Mouse (Mus musculus) forelimb bud, embryonic 11.5 days (tissue): ENCODE measurements around the gene 4933414I15Rik.
A peak's percentile ranks its signal among the peaks of the same experiment; 100 is the strongest.

Experiments
- DNase-seq: peaks from one replicate; pipeline ENCODE4 v3.0.0-alpha.2; 2012; ENCODE audit warnings: low read depth, low spot score

4933414I15Rik gene

DNA sequence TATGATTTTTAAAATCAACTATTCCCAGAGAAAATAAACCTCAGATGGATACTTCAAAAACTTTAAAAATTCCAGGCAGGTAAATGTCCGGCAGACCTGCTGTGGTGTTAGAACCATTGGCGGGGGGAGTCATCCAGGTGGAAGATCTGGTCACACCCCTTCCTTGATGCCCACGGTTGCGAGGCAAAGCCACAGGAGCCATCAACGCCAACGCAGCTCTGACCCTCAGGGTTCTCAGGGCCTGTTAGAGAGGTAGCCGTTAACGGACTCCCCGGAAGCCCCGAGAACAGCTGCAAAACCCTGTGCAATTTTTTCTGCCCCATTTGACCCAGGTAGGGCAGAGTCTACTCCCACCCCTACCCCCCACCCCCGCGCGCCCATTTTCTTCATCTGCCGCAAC lies at the start of gene 4933414I15Rik:
TSS of gene 4933414I15Rik (minus strand) at position 260 of the 400 bp plus-strand sequence.
- DNase-seq, result no peak

DNA sequence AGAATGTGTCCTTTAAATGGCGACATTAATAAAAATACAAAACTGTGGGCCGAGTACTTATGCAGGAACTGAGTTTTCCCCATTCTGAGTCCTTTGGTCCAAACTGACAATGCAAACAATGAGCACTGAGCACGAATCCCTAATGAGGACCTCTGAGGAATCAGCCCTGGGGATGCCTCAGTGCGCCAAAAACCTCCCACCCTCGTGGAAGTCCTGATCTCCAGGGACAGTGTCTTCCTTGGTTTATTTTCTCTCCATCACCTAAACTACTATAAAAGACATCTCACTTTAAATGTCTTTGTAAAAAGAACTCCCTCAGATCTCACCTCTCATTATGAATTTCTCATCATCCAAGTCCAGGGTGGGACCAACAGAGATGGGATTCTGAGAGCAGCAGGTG lies 38.1 kb upstream of the 4933414I15Rik start, which contains the start of gene Olfr1377:
TSS of gene Olfr1377 (plus strand) at position 301 of the 400 bp plus-strand sequence.
- DNase-seq, result no peak

DNA sequence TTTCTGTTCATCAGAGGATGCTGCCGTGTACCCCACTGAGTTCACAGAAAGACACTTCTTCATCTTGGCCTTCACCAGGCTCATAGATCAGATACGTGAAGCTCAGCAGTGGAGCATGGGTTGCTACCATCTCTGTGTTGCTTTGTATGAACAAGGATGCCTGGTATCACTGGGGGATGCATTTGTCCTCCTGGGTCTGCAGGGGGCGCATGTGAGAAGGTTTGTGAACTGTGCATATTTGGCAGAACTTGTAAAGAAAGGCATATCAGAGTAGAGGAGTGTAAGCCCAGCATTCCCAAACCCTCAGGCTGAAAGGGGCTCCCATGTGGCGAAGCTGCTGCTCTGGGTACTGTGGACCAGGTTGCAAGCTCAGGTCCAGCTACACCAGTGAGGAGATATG lies 33.7 kb upstream of the 4933414I15Rik start:
- no peak for DNase-seq

DNA sequence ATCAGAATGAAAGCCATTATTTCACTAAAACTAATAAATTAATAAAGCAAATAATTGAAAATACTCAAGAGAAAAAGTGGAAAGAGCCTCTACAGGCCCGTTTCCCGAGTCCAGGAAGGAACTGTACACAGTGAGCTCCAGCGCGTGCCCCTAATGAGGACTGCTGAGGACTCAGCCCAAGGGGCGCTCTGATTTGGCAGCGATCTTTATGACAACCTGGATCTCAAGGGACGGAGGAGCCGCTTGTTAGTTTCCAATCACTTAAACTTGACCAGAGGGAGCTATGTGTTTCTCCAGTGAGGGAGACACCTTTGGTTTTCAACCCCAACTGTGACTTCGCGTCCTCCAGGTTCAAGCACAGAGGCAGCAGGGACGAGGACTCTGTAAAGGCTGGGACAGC lies 22.7 kb upstream of the 4933414I15Rik start, which contains the start of gene Olfr1378:
TSS of gene Olfr1378 (plus strand) at position 301 of the 400 bp plus-strand sequence.
- DNase-seq, result no peak

DNA sequence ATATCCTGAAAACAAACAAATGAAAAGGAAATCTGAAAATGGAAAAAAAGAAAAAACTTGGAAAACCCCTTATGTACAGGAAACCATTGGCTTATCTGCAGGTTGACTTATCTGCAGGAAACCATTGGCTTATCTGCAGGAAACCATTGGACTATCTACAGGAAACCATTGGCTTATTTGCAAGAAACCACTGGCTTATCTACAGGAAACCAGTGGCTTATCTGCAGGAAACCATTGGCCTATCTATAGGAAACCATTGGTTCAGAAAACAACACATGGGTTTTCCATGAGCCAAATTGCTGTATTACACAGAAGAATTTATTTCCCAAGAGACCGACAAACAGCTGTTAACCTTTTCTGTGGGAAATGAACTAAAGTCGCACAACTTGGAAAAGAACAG lies 21.3 kb upstream of the 4933414I15Rik start:
- DNase-seq, result no peak

DNA sequence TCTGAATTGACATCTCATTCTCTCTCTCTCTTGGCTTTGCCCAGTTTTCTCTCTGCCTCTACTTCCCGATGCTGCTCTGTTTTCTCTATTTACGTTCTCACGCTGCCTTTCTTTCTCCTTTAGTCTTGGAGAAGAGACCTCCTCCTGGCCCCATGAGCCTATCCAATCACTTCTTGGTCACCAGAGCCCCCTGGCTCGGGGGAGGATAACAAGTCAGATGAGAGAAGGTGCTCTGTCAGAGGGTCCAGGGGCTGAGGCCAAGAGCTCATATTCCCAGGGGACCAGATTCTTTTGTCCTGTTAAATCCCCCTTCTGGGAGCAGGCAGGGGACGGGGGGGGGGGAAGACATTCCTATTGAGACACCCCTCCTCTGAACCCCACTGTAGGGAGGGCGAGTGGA lies 10.1 kb upstream of the 4933414I15Rik start, which contains the start of gene Prop1:
TSS of gene Prop1 (minus strand) at position 101 of the 400 bp plus-strand sequence.
- no peak for DNase-seq

DNA sequence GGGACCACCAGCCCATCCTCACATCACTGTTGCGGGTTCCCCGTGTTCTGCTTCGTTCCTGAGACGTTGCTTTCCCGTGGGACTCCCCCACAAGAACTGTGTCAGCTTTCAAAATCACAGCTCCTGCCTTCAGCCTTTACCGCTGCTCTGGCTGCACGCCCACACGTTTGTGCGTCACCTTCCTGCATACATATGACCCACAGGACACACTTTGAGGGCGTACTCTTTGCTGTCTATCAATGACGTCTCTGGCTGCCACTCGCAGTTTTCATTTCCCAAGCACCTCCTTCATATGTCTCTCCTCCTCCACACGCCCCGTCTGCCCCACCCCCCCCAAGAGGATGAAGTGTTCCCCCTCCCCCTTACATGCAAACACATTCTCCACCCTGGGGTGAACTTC lies 8.7 kb upstream of the 4933414I15Rik start:
- no peak for DNase-seq

DNA sequence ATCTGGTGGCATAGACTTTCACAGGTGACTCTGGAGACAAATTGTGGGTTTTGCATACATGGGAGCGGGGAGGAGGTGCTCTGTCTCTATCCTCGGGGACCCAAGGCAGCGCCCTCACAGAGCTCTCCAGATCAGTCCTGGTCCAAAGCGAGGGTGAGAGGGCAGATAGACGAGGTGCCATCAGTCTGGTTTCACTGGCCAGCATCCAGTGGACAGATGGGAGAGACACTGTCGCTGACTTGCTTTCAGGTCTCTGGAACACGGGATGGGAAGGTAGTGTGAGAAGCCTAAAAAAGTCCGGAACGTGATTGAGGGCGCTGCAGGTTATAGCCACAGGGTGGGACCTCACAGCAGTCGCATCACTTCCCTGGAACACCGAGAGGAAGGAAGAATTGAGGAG lies 1.2 kb downstream of the 4933414I15Rik start:
- no peak for DNase-seq

DNA sequence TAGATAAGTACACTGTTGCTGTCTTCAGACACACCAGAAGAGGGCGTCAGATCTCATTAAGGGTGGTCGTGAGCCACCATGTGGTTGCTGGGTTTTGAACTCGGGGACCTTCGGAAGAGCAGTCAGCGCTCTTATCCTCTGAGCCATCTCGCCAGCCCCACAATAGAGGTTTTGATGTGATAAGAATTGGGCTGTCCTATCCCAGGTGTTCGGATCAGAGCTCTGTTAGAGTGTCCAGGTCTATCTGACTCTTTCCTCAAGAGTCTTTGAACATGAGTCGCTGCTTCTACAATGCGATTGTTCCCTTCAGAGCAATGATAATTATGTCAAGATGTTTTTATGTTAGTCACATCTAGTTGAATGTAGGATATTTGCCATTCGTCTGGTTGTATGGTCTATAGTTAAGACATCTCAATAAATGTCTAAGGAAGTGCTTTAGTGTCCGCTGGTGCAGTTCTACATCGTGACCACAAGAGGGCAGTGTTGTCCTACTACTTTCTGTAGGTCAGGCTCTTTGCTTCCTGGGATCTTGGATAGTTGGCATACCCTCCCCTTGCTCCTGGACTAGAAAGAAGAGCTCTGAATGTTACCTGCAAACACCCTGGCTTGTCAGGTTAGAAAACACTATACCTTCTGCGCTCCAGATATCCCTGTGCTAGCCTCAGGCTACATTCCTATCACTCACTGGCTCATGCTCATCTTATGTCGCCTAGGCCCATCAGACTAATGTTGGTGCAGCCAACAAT lies 3.8 kb downstream of the 4933414I15Rik start:
- peak; percentile 74 for DNase-seq

DNA sequence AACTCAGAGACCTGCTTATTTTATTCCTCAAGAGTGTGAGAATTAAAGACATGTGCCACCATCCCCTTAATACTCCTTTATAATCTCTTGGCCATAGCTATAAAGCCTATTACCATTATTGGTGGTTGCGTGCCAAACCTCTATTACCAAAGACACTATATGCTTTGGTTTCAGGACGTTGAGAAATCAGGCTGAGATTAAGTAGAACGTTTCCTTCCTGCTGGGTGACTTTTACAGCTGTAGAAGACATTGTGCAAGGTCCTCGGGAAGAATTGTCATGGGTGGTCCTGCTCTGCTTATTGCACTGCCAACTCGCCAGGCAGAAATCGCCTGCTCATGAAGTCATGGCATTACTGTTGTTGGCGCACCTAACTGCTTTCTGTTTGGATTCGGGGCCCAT lies 5.1 kb downstream of the 4933414I15Rik start:
- no peak for DNase-seq

DNA sequence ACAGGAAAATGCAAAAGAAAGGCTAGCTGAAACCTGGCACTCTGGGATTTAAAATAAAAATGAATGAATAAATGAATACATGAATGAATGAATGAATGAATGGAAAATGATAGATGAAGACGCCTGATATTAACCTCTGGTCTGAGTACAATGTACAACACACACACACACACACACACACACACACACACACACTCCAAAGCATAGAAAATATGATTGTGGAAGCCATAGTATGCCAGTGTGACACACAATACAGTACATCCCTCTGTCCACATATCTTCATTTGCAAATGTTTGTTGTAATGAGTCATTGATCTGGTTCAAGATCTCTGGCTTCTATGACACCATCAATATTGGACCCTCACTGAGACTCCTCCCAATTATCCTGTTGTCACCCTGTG lies 11.5 kb downstream of the 4933414I15Rik start:
- DNase-seq, result no peak

DNA sequence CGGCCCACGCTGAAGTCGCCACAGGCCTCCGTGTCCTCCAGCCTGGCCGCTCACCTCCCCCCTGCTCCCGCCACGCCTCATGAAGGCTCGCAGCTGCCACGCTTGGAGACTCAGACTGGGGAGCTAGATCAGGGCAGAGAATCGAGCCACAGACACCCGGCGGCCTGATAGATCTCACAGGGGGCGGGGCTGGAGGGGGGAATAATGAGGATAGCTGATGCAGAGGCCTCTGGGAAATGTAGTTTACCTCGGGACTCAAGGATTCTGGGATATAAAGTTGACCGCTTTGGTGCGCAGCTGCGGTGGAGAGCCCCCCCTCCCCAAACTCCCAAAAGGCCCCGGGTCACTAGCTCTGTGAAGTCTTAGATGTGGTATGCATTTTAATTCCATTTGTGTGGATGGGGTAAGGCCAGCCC lies 12.1 kb downstream of the 4933414I15Rik start, which contains the start of gene Zfp354b:
TSS of gene Zfp354b (minus strand) at position 183 of the 416 bp plus-strand sequence.
- peak; percentile 83 for DNase-seq

DNA sequence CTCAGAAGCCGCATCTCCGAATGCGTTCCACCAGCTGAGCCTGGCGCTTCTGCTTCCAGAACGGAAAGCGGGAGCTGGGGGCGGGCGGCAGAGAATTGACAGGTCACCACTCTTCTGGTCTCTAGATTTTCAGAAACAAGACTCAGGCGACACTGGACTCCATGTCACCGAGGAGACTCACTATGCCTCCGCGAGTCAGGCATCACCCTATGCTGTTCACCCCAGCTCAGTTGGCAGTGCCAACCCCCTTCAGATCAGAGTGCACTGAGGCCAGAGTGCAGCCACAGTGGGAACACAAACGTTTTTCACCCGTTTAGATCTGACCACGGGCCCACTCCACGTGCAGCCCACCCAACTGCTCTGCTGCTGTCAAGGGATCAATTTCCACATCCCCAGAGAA lies 12.5 kb downstream of the 4933414I15Rik start:
- no peak for DNase-seq

DNA sequence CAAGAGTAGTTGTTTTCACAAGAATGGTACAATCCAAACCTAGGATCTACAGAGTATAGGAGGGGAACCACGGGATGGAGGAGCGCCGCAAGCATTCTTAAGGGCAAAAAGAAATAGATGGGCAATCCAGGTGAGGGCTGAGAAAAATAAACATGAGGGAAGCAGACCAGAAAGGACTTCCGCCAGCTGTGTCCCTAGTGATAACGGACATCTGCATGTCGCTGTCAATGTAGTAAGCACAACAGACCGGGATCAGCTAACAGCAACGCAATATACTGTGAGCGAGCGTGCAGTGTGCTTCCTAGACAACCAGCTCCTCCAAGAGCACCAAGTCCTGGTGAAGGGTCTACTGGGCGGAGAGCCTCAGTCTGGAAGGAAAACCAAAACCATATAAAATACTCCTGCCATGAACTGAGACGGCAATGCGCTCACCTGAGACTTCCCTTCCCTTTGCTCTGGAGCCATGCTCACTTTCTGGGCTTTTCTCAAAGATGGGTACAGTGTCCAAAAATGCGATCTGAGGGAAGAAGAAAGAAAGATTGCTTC lies 13.0 kb downstream of the 4933414I15Rik start:
- DNase-seq, result no peak

DNA sequence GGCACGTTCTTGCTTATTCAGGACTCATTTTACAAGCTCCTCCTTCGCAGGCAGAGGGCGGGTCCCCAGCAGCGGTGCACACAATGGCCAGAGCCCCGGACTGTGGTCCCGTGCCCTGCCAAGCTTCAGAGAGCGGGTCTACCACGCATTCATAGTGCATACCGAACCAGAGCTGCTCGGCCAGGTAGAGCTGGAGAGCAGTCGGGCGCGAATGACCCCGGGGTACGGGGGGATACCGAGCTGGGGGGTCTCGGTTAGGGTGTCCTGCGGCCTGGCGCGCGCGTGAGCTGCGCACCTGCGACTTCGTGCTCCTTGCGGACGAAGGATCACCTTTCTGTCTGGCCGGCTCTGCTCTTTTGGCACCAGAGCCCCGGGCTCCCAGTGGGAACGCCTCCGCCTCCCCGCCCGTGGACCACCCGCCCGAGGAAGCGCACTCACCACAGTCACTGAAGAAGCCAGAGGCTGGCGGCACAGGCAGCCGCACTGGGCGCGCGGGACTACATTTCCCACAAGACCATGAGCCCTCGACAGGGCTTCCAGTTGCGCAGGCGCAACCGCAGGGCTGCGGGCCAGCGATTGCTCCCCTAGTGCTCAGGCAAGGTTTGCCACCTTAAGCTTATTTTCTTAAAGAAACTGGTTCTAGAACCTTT lies 27.8 kb downstream of the 4933414I15Rik start, which contains the start of gene Zfp2:
TSS of gene Zfp2 (minus strand) at position 495 of the 650 bp plus-strand sequence.
- DNase-seq, result peak; percentile 94

DNA sequence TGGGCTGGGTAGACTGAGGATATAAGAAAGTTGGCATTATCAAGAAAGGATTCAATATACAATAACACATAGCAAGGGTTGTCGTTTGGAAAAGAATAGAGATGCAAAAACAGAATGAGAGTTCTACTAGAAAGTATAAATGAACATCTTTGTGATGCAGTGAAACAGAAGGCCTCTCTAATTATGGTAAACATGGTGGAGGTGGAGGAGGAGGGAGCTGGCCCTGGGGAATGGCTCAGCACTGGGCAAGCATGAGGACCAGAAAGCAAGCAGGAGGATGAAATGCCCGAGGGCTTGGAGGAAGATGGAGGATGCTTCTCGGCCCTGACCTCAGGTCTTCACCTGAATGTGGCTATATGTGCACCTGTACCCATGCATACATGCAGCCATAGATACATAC lies 29.1 kb downstream of the 4933414I15Rik start:
- DNase-seq, result no peak

DNA sequence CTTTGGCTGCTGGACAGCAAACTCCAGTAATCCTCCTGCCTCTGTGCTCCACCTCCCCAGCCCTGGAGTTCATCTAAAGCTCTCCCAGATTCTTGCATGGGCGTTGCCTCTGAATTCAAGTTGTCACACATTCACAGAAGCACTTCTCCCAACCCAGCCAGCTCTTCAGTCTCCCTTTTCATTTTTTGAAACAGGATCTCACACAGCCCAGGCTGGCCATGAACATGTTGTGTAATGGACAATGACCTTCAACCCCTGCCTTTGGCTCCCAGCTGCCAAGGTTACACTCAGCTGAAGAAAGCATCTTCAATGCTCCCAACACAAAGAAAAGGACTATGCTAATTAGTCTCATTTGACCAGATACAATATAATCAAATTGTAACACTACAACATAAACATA lies 30.3 kb downstream of the 4933414I15Rik start:
- DNase-seq, result no peak

DNA sequence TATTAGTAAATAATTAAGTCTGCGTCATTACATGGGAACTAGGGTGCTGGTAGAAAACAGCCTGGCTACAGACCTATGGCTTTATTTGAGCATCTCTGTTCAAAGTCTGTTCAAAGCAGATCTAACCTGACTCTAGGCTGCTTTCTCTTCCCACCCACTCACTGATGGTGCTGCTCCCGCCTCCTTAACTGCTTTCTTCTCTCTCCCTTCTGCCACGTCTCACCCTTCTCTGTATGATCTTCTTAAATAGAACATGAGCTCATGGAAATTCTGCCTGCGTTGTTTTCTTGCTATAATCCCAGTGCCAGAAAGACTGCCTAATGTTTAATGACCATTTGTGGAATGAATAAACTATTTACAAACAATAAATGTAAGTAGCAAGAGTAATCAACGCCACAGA lies 35.4 kb downstream of the 4933414I15Rik start:
- no peak for DNase-seq

DNA sequence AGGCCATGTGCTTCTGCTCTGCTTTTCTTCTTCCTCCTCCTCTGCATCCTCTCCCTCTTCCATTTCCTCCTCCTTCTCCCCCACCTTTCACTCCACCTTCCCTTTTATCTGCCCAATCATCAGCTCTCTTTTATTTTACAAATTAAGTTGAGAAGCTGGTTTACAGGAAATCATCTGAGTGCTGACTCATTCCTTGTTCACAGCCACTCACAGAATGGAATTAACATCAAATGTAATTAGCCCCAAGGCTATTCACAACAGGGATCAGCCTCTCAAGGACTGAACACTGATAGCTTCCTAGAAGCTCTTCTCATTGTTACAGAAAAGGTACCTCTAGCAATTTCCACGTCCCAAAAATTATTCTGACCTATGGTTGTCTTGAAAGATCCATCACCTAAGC lies 46.2 kb downstream of the 4933414I15Rik start:
- DNase-seq, result no peak

DNA sequence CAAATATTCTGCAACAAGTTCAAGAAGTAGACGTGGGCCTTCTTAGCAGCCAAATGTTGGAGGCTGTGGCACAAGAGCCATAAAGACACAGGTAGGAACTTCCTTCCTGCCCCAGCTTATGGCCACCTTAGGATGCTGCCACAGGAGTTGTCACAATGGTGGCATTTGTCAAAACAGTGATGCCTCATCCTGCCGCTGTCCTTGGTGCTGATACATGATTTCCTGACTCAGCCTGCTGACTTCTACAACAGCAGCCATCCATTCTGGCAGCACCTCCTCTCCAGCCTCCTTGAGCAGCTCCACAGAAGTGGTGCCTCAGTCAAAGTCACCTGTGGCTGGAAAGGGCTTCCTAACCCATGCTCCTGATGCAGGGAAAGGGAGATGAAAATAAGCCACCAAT lies 51.1 kb downstream of the 4933414I15Rik start:
- DNase-seq, result peak; percentile 6
